Mouse (Mus musculus) erythroid progenitor cell, adult 5-6 weeks (primary cell): ENCODE measurements around the gene Fntb. TPM values are rescaled to one million over a fixed set of nuclear protein-coding genes. Genes with fewer than 3 reads are reported as not detected.
"Not testable (repeated sequence)": the region's sequence is repeated elsewhere in the genome, so short reads cannot be mapped to it uniquely, and the experiment has no call there.

ENCODE experiments used
- ATAC-seq: replicated peaks from 2 replicates; pipeline ENCODE4 v1.8.0; 2016; ENCODE audit warnings: moderate number of reproducible peaks, mild to moderate bottlenecking, moderate TSS enrichment, inconsistent platforms; ENCODE audit not compliant: poor library complexity, low FRiP score, severe bottlenecking
- total RNA-seq, 2 experiments: library from RNA; stranded (forward) in 1 of 2; stranded (reverse) in 1 of 2; fragments of 150-400 nt in 1 of 2; fragments of 186-747, 209-891 nt in 1 of 2; gene quantifications; 2 replicates each; pipeline versions ENCODE4 v1.2.3 to v1.2.4; 2015 to 2017; ENCODE audit warnings: low replicate concordance in 2 of 2

Fntb gene
- total RNA-seq, 2 experiments from 2014 or later = 21.3 to 77.1 TPM

DNA sequence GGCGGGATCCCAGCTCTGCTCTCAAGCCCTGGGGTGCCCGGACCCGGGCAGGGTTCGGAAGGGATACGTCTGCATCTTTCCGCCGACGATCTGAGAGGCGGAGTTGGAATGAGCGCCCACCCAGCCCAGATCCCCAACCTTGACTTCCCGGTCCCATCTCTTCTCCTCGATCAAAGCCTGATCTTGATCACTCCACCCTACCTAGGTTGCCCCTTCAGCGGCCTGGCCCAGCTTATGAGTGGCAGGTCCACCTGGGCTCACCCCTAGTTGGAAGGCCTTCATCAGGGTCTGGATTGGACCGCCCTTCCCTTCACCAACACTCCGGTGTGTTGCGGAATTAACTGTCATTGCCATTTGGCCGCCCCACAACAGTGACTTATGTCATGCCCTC lies 57.3 kb downstream of the Fntb start, which contains the start of gene Rab15:
Gene Rab15 (minus strand): TSS at position 258 of the 391 bp plus-strand sequence.
- no peak for ATAC-seq

DNA sequence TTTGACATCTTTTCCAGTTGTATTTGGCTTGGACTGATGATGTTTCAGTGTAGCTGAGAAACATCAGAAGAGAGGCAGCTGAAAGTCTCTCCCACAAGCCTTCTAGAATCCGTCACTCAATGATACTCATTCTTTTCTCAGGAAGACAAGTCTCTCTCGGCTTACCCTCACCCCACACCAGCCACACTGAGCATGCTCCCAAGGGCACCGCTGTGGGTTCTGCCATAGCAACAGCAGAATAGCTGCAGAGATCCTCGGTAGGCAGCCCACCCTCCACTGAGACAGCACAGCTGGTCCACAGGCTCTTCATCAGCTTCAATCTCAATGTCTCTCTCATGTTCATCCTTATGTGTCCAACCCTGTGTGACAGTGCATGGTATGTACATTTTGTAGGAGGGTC lies 59.9 kb downstream of the Fntb start:
- no peak for ATAC-seq

DNA sequence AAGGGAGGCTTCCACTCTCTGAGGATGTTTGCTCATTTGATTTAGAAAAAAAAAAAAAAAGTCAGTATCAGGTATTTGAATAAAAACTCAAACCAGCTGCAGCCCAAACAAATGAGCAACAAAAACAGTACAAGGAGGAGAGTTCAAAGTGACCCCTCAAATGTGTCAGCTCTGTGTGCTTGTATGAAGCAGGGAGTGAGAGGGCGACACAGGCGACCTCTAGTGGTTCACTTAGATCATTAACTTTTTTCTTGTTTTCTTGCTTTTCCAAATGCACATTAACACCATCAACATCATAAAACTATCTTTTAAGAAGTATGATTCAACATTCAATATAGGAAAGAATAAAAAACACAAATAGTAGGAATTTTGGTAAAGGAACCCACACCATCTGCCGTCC lies 67.3 kb downstream of the Fntb start:
- no peak for ATAC-seq

DNA sequence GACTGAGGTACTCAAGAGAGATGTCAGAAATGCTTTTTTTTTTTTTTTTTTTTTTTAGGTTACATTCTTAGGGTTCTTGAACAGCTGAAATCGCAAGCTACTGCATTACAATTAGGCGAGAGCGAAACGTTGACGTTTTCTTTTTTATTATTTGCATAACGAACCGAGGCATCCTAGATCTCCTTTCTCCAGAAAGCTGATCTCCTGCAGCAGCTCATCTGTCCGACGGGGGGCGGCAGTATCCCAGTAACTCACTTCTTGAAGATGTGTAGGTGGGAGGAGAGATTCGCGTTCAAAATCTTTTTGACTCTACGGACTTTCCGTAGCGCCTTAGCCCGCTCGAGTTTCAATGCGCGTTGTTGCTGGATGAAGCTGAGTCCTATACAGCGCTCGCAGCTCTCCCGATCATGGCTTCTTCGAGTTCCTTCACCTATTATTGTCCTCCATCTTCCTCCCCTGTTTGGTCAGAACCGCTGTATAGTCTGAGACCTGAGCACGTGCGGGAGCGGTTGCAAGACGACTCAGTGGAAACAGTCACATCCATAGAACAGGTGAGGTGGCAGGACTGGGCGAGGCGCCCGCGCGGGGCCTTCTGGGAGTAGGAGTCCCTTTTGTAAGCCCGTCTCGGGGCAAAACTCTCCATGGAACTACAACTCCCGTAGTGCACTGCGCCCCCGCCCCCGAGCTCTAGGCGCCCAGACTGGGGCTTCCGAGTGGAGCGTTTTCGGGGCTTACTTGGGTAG lies 71.9 kb downstream of the Fntb start:
- ATAC-seq = peak; percentile 96

DNA sequence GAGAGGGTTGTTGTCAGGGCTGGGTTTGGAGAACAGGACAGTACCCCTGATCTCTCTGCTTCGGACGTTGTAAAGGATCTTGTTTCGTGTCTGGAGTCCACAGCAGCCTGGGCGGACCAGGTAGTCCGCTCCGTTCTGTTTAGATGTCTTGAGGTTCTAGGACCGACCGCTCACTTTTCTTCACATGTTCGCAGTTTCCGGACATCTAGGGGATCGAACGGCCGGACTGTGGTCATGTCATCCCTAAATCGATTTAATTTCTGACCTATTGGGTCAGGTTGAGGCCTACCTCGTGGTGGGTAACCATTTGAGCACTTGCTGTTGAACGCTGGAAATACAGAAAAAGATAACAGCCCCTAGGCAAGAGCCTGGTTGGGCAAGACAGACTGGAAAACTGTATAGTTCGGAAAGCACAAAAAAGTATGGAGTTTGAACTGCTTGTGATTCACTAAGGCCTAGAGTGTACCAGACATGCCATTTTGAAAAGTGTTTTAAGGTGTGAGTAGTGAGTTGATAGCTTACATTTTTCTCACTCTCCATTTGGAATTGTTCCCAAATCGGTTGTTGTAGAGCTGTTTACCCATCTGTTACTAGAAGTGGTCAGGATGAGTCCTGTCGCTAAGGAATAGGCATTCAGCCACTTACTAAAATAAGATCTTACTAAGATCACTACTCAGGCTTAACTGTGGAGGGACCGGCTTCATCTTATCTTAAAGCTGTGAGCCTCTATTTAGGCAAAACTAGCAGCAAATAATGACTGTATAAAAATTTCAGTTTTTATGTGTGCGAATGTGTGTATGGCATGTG lies 72.7 kb downstream of the Fntb start:
- ATAC-seq = peak; percentile 59

DNA sequence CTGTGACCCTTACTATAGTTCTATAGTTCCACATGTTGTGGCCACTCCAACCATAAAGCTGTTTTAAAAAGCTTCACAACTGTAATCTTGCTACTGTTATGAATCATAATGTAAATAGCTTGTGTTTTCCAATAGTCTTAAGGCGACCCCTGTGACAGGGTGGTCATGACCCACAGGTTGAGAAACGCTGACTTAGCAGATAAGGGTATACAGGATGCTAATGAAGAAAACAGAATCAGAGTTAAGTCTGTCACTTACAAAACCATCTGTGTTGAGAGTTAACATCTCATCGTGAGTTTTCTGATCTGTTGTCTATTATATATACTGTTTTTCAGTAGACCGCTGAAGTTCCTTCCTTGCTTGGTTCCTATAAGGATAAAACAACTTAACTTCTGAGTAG lies 73.9 kb downstream of the Fntb start:
- no peak for ATAC-seq

DNA sequence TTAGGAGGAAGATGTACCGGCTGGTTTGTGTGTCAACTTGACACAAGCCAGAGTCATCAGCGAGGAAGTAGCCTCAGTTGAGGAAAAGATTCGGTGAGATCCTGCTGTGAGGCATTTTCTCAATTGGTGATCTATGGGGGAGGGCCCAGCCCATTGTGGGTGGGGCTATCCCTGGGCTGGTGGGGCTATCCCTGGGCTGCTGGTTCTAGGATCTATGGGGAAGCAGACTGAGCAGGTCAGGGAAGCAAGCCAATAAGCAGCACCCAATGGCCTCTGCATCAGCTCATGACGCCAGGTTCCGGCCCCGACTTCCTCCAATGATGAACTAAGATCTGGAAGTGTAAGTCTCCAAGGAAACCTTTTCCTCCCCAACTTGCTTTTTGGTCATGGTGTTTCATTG lies 74.7 kb downstream of the Fntb start:
- no peak for ATAC-seq

DNA sequence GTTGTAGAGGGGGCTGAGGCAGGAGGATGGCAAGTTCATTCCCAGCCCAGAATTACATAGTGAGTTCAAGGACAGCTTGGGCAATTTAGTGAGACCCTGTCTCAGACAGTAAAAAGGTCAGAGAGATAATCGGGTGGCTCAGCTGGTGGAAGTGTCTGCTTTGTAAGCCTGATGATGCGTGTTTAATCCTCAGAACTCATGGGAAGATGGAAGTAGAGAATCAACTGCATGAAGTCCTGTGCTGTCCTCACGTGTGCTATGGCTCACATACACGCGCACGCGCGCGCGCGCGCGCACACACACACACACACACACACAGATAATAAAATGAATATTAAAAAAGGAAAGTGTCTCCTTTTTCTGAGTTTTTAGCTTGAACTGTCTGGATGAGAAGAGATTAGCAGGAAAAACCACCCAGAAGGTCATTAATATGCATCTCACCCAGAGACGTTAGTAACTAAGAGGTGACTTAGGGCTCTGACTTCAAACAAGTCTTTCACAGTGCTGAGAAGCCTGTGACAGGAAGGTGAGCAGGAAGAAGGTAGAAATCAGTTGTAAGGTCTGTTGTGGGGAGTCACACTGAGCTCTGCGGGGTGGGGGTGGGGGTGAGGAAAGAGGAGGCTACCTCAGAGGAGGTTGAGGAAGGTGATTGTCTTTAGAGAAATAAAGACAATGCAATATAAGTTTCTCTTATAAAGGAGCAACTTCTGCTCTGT lies 79.1 kb downstream of the Fntb start:
- ATAC-seq = no peak

DNA sequence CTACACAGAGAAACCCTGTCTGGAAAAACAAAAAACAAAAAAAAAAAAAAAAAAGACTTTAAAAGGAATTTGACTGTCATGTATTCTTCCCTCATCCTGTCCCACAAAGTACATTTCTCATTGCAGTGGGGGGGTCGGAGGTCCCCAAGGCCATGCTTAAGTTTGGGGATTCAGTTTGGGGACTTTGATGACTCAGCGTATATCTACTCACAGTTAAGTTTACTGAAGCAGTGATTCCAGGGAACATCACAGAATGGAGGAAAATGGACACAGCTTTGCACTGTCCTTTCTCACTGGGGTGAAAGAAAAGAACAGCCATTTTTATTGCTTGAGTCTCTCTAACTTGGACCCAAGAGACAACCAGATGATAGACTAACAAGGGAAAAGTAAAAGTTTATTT lies 87.0 kb downstream of the Fntb start:
- no peak for ATAC-seq

DNA sequence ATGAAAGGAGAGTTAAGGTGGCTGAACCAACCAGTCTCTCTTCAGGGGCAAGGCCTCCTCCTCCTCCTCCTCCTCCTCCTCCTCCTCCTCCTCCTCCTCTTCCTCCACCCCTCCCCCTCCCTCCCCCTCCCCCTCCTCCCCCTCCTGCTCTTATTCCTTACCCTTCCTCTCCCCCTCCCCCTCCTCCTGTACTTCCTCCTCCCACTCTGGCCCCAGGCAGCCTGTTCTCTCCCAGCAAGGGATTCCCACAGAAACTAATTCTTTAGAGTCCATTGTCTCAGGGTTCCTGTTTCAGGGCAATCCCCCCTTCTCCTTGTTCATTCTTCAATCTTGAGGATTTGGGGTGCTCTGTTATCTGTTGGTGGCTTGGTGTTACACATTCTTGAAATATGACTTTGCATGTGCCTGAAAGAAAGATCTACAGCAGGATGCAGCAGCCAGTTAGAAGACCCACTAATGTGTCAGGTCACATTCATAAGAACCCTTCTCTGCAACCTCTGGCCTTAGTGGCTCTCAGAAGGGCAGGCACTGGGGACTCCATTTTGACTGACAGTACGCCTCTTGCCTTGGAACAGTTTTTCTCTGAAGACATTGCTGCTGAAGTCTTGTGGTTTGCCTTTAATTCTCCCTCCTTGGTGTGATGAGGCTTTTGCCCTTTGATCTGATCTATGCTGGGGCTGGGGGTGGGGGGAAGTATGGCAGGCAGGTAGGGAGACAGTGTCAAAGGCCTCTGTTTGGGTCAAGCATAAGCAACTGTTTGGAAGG lies 88.2 kb downstream of the Fntb start:
- no peak for ATAC-seq

DNA sequence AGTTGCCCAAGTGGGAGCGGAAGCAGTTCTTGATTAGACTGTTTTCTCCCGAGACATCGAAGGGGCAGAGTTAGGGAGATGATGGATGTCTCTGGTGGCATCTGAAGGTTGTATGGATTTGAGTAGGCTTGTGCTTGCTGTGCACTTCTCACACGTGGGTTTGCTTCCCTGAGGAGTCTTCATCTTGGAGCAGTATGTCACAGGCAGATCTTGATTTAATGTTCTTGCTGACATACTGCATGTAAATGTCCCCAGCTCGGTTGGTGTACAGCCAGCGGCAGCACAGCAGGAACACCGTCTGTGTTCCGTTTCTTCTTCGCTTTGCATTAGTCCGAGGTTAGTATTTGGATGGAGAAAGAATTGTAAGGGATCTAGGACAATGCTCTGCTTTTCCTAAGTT lies 91.7 kb downstream of the Fntb start:
- no peak for ATAC-seq

DNA sequence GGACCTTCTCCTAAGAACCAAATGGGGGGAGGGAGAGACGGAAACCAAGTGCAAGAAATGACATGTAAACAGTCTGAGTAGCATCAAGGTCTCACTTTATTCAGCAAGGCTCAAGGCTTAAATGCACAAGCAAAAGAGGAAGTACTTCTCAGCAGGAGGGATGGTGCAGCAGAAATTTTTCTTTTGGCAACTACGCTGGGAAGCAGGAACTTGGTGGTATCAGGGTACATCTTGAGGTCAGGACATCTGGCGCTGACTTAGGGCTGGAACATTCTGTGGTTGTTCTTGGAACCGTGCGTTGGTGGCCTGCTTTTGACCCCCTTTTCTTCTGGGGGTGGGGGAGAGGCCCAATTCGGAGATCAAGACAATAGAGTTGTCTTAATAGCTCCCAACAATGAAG lies 93.4 kb downstream of the Fntb start:
- ATAC-seq = not testable (repeated sequence)

DNA sequence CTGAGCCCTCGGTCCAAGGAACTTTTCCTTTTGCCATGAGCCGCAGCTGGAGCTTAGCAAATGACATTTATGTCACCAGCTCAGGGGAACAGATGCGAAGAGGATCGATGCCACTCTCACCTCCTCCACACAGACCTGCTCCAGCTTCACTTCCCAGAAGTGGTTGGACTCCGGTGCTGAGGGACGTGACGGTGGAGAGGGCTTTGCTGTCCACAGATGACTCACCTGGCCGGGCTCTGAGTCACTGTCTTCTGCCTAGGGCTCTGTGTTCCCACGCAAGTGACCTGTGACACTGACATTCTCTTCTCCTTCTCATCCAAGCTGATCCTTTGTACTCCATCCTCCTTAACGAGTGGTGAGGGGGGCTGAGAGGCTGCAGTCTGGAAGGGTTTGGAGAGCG lies 98.3 kb downstream of the Fntb start:
- no peak for ATAC-seq

DNA sequence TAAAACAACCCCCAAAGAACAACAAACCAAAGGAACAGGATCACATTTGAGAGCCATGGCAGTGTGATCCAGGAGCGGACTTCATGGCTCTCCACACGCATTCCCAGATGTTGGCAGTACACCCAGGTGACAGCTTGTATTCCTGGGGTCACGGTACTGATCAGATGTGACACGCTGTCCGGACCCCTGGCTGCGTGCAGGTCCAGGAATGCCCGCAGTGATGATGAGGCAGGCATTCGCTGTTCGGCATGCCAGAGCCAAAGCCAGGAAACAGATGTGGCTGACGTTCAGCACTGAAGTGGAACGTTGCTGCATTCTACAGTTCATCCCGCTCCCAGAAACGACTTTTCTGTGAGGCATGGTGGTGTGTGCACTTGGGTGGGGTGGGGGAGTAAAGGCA lies 99.9 kb downstream of the Fntb start:
- ATAC-seq = no peak

DNA sequence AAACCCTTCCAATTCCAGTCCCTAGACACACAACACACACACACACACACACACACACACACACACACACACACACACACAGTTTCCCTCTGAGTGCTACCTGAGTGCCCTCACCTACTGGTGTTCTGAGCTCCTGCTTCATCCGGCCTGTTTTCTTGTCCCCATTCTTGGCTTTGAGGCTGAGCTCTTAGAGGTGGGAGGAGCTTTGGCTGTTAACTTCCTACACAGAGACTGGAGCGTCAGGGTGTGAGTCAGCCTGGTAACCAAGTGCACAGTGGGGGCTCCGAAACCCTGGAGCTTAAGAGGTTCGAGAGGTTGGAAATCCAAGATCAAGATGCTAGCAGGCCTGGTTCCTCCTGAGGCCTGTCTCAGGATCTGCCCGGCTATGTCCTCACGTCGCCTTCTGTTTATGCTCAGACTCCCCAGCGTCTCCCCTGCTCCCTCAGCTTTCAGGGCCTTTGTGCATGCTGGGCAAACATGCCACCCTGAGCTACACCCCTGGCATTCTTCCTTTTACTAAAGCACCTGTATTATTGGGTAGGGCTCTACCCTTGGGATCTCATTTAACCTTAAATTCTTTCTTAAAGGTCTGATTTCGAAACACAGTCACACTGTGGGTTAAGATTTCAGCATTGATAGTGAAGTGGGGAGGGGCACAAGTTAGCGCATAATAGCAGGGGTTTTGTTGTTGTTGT lies 102.3 kb downstream of the Fntb start:
- ATAC-seq = no peak

DNA sequence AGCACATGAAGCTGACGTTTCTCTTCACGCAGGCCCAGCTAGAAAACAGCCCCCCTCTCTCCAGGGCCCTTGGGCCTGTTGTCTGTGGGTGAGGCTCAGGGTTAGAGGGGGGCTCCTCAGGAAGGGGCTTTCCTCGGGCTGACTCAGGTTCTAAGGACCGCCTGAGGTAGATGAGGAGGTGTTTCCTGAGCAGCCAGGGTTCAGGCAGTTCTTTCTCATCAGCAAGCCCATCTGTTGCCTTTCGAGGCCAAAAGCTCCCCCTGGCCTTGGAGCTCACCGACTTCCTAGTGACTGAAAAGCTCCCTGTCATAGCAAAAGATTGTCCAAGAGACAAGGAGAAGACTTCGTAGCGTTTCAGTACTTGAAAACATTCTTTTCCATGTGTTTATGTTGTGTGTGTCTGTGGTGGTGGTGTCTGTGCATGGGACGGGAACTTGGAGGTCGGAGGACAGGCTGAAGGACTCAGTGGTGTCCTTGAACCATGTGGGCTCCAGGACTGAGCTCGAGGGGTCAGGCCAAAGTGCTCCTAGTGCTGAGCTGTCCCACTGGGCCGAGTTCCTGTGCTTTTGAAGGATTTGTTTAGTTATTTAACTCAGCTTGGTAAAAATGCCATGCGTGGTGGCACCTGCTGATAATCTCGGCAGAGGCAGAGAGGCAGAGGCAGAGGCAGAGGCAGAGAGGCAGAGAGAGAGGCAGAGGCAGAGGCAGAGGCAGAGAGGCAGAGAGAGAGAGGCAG lies 103.2 kb downstream of the Fntb start:
- no peak for ATAC-seq

DNA sequence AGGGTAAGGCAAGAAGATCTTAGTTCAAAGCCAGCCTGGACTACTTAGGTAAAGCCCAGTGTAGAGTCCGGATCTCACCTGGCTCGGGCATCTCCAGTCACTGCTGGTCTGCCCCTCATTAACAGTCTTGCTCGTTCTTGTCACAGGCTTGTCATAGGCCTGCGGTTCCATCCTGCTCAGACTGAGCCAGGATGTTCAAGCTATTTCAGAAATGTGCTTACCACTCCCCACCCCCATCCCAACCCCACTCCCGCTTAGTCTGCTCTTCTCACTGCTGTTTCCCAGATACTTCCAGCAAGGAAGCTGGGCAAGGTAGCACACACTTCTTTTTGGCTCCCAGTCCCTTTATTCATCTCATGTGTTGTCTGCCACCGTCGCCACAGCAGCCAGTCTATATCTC lies 104.2 kb downstream of the Fntb start:
- no peak for ATAC-seq

DNA sequence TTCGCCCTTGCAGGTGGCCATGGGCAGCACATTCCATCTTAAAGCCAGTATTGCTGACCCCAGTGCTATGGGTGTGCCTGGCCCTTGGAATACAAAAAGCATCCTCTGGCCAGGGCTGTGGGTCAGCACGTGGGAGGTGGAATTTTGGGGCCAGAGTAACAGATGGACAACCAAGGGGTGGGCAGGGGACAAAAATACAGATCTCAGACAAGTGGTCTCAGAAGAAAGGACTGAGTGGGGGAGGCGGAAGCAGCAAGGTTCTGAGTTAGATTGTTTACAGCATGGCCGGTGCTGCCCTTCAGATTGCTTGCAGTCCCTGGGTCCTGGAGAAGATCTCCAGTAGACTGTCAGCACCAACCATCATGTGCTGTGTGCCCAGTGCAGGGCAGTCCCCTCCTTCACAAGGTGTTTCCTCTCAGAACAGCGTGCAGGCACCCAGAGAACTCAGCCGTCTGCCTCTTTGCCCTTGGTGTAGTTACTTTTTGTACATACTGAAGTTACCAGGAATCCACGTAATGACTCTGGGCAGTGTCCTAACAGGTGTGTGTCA lies 107.5 kb downstream of the Fntb start:
- ATAC-seq = no peak

DNA sequence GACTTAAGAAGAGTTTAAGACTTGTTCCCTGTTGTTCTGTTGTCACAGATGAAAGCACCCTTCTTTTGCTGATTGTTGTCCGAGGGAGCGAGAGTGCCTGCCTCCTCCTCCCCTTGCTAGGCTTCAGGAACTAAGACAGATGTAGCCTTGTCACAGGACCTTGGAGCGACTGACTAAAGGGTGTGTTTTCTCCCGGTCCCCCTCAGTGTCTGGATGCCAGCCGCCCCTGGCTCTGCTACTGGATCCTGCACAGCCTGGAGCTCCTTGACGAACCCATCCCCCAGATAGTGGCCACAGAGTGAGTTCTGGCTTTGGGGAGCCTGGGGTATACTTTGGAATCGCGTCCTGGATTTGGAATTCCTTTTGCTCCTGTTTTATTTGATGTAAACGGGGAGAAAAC lies 109.4 kb downstream of the Fntb start:
- ATAC-seq = no peak
